Mouse (Mus musculus) gastrocnemius, postnatal 4 days (tissue): ENCODE measurements at regions not wholly inside any gene's neighbourhood (a gene's known extent, or its start where the extent isn't known, plus 50 kb on each side); places are given as distances from the start of the nearest gene placed in this dataset. TPM values are rescaled to one million over a fixed set of nuclear protein-coding genes. Genes with fewer than 3 reads are reported as not detected.

Source experiments
- DNase-seq, 2 experiments: peaks; one replicate each; pipeline ENCODE4 v3.0.0; 2021 to 2022; ENCODE audit warnings: low spot score in 2 of 2, mixed read lengths in 2 of 2
- microRNA-seq: library from miRNA; unstranded; fragments of <30 nt; microRNA quantifications from one replicate; pipeline ENCODE4 v1.2.0, GENCODE M21; 2021

GRCm38 (mm10) chr14:100353508-100353907 lies 69.0 kb upstream of the Klf12 start:
- DNase-seq = no peak

- no peak for DNase-seq
These were observed 68.5 kb upstream of the Klf12 start for GRCm38 (mm10) chr14:100352961-100353452.

- no peak for DNase-seq
These were observed 66.5 kb upstream of the Klf12 start for GRCm38 (mm10) chr14:100351004-100351403.

- no peak for DNase-seq
These were observed 65.7 kb upstream of the Klf12 start for GRCm38 (mm10) chr14:100350021-100350790.

GRCm38 (mm10) chr14:100348336-100349164 lies 64.1 kb upstream of the Klf12 start:
- DNase-seq = no peak

- no peak for DNase-seq
These were observed 52.4 kb upstream of the Klf12 start for GRCm38 (mm10) chr14:100336926-100337325.

Small RNAs in the stretch of these regions (microRNA-seq; reads per million reads assigned to microRNA genes)
- not detected for gene Gm22401
